Mouse (Mus musculus): ENCODE results near the gene Nptx1.

Gene Nptx1

DNA sequence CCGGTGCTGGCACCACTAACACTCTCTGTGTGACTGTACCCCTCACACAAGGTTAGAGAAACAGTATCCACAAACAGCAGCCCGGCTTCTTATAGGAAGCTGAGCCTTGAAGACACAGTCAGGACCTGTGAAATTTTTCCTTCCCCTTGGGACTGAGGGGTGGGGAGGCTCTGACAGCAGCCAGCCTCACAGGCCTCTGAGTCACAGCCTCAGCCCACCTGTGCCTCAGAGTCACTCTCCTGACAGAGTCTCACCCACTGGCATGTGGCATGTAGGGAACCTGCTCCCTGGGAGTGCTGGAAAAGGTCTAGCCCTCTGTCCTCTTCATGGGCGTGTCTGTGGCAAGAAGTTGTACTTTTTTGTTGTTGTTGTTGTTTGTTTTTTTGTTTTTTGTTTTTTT is 3.9 kb upstream of the Nptx1 start:
- no peak for DNase-seq (ENCODE audit: low spot score in 2 of 2)

DNA sequence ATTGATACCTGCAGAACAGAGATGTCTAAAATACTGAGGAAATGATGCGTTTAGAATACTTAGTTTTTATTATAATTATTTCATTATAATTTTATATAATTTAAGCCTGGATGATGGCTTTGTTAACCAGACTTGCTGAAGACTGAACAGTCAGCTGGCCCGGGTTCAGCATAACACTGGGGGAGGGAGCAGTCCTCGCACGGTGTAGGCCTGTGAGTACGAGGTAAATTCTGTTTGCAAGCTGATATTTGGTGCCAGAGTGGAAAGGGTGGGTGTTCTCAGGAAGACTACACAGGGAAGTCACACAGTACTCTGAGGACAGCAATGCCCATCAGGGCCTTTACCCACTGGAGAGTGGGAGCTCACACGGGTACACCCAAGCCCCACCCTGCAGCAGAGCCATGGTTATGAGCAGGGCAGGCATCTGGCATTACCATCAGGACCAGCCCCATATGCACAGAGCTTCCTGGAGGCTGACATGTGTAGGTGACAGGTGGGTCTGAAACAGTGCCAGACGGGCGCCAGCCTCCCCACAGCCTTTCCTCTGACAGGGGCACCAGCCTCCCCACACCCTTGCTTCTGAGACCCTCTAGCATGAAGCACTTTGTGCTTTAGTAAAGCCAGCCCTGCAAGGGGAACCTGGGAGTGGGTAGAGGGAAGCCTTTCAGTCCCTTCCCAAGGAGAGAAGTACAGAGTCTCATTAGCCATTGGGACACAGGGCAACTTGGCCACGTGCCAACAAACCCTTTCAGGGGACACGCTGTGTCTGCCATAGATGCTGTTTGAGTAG is 3.2 kb upstream of the Nptx1 start:
- DNase-seq (ENCODE audit: low spot score in 2 of 2): peak in 1 of 2 experiments; percentile 45

DNA sequence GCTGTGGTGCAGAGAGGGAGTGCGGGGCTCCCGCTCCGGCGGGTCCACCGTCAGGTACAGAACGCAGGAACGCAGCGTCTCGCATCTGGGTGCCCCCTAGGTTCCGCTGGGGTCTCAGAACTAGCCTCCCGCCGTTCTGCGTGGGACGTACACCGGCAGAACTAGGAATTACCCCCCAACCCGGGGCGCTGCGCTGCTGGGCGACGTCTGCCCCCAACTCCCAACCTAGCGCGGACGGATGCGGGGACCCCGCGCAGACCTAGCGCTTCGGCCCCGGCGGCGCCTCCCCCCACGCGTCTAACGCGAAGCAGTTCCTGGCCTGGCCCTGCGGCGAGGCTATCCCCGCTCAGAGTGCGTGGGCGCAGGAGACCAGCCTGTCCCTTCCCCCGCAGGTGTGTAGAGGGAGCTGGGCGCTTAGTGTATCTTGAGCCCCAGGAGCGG is 1.8 kb upstream of the Nptx1 start:
- no peak for DNase-seq (ENCODE audit: low spot score in 2 of 2)

DNA sequence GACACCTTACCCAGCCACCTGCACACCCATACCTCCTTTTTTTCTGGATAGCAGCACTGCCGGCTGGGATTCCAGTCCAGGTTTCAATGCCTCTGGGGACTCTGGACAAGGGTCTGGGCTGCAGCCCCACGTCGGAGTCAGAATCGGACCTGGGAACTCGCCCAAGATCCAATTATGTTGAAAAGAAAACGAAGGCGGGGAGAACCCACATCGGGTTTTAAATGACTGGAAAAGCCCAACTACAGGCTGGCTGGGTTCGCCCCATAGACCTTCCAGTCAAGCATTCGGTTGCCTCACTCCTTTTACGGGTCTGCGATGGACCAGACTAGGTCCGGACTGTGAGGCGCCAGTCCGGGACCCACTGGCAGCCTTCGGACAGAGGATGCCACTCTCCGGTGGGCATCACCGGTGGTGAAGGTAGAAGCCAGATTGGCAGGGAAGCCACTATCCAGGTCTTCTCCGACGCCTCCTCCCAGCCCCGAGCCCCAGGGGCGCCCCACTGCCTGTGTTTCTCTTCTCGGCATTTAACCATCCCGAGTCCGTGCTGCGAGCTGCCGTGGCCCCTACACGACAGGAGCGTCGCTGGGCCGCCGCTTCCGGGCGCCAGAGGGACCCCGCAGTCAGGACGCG is 1.3 kb upstream of the Nptx1 start:
- no peak for DNase-seq (ENCODE audit: low spot score in 2 of 2)

DNA sequence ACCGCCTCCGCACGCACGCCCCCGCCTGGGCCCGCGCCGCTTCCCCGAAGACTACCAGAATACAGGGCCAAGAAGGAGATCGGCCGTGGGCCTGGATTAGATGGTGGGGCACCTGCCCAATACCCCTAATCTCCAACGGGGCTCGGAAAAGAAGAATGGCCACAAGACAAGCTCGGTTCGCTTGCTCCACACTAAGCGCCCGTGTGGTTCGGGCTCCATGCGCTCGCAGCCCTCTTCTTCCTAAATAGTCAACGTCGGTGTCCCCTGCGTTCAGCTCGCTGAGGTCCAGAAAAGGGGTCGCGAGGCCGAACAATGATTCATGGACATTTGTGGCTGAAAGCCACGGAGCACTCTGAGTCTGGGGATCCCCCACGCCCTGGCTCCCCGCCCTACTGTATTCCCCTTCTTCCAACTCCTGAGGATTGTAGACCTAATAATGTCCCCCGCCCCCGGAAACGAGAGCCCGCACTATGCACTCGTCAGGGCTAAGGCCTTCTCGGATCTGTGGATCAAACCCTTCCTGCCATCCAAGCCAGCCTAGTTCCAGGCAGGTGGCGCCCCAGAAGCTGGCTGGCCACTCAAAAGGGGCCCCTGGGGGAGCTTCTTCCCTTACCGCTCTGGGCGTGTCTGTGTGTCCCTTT is 518 bp upstream of the Nptx1 start:
- no peak for DNase-seq (ENCODE audit: low spot score in 2 of 2)

DNA sequence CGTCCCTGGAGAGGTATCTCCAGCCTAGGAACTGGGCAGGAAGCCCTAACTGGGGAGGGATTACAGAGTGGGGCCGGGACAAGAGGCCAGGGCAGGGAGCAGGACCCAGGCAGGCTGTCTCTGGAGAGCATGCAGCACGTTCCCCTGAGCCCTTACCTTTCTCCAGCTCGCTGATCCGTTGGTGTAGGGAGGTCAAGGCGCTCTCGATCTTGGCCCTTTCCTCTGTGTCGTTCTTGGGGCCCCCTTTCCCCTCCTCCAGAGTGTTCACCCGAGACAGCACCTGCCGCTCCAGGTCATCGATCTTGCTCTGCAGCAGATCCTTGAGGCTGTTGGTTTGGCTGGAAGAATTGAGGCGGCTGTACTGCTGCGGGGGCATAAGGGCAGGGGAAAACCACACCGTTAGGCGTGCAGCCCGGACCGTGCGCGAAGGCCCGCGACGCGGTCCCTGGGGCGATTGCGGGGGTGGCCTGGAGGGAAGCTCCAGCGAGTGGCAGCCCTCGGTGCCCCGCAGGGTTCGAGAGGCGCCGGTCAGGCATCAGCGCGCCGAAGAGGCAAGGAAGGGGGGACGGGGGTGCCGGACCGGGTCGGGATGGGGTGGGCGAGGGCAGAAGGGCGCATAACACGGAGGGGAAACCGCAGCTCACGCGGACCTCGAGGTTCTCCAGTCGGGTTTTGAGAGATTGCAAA is 914 bp downstream of the Nptx1 start:
- no peak for DNase-seq (ENCODE audit: low spot score in 2 of 2)

DNA sequence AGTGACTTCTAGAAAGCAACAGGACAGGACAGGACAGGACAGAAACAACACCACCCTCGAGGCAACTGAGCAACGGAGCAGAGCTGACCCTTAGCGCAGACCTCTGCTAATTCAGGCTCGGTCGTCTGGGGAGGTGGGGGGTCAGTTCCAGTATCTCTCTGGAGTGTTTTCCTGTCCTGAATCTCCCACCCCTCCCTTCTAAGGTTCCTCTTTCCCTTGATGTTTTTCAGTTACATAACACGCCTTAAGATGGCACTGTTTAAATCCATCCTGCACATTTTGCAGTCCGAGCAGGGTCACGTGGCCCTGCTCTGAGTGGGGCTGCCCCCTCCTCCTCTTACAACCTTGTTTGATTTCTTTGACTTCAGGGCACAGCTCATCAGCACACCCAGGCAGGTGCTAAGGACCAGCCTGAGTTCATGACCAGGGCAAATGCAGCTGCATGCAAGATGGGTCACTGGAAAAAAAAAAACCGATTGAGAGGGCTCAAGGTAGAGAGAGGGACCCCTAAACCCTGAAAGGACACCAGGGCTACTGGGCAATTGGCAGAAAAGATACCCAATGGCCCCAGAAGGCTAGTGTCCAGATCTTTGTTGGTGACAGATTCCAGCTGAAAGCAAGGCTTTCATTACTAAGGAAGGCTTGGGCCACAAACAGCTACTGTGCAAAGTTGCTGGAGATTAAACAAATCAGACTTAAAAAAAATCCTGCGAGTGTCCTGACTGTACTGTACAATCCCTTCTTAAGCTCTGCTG is 1.6 kb downstream of the Nptx1 start:
- no peak for DNase-seq (ENCODE audit: low spot score in 2 of 2)

DNA sequence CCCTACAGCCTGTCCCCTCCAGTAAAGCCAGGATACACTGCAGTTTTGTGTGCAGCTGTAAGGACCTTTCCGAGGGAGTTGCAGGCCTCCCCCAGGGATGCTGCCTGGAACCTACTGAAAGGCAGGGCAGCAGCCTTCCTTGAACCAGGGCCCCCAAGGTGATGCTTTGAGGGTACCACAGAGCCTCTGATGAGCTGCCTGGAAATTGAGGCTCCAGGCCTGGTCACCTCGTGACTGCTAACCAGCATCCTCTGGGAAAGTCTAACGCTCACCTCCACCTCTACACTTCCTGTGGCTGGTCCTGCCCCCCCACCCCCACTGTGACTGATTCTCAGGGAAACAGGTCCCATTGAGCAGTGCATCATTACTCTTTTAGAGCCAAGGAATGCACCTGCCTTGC is 2.3 kb downstream of the Nptx1 start:
- no peak for DNase-seq (ENCODE audit: low spot score in 2 of 2)

DNA sequence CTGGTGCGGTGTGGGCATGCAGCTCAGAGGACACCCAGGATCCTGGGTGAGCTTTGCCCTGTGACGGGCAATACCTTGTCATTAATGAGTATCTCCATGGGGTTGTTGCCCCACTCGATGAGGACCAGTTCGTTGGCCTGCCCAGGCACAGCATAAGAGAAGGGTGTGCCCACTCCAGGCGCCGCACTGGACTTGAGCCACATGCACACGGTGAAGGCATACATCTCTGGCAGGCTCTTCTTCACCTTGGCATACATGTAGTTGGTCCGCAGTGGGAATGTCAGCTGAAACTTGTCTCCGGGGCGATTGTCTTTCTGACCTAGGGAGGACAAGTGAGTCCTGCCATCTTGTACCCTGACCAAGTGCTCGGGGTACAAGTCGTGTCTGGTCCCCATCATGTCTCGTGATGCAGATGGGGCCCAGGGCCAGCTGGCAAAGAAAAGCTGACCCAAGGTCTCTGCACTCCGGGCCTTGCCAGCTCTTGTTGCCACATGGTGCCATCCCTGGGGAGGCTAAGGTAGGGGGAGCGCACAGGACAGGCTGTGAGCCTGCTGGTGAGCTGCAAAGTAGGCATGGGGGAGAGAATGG is 2.9 kb downstream of the Nptx1 start:
- no peak for DNase-seq (ENCODE audit: low spot score in 2 of 2)

DNA sequence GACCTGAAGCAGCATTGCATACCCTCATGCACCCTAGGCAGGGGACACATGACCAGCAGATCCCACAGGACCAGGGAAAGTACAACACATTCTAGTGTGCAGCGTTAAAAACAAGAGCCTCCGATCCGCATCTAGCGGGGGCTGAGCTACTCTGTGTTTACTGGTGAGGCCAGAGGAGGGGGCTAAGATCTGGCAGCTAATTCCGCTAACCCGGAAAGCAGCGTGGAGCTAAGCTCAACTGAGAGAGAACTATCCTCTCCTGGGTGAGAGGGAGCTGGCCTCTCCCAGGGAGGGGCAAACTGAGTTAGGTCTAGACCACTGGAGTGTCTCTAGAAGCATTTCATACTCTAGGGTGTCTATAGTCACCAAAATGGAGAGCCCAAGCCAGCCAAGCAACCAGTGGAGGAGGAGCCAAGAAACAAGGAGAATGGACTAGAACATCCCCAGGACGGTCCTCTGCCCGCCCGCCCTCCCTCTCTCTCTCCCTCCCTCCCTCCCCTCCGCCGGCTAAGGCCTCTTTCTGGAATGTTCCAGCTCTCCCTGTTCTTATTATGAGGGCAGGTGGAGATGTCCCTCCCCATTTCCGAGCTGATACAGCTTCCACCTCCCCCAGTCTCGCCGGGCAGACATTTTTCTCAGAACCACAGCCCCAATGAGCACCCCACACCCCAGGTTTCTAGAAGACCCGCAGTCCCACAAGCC is 3.6 kb downstream of the Nptx1 start:
- no peak for DNase-seq (ENCODE audit: low spot score in 2 of 2)

DNA sequence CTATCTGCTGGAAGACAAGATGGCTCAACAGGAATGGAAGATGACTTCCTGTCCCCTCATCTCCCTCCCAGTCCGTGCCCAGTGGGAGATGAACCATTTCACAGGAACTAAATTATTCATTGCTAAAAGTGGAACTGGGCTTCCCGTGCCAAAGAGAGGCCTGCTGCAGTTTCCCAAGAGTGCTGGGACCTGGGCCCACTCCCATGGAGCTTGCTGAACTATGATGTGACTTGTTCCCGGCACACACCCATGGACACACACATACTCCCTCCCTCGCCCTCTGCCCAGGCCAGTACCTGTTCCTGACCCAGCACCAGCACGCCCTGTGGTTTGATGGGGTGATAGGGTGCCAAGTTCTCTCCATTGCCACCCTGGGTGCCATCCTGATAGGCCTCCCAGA is 4.7 kb downstream of the Nptx1 start:
- DNase-seq (ENCODE audit: low spot score in 2 of 2): no peak

DNA sequence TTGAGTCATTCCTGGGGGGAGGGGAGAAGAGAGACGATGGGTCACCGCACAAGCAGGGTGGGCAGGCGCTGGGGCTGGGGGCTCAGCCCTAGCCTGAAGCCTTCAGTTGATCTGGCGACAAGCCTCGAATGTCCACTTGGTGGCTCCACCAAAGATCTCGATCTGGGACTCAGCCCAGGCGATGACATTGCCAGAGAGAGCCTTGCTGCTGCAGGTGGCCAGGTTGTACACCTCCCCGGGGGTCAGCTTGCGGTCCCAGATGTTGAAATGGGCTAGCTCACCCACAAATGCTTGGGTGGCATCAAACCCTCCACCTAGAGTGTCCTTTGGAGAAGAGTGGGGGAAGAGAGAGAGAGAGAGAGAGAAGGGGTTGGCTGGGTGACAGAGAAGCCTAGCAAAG is 5.2 kb downstream of the Nptx1 start:
- DNase-seq (ENCODE audit: low spot score in 2 of 2): no peak

DNA sequence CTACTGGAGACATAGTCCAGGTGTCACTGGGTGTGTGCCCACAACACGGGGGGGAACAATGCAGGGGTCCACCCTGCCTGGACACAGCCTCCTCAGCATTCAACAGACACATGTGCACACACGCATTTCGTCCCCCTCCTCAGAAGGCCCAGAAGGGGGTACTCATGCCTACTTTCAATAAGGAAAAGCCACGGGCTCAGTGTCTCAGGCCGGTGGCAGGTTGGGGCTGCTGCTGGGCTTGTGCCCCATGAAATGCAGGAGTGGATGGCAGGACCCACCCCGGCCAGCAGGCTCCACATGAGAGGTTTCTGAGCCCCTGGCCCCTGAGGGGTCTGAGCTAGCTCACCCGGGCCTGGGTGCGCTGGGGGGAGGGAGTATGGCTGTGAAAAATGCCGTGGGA is 6.5 kb downstream of the Nptx1 start:
- DNase-seq (ENCODE audit: low spot score in 2 of 2): no peak

DNA sequence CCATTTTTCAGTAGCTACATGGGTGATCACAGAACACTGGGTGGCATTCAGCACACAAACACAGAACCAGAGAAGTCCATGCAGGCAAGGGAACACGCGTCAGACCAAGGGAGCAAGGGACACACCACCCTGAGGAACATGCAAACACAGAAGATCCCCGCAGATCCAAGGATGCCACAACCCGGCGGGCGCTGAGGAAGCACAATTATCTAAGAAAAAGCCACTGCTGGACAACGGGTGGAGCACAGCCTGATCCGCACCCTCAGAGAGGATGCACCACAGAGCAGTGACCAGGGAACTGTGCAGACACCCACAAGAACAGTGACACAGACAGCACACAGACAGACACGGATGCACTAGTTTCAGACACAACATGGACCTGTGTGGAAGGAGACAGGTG is 7.0 kb downstream of the Nptx1 start:
- DNase-seq (ENCODE audit: low spot score in 2 of 2): no peak

DNA sequence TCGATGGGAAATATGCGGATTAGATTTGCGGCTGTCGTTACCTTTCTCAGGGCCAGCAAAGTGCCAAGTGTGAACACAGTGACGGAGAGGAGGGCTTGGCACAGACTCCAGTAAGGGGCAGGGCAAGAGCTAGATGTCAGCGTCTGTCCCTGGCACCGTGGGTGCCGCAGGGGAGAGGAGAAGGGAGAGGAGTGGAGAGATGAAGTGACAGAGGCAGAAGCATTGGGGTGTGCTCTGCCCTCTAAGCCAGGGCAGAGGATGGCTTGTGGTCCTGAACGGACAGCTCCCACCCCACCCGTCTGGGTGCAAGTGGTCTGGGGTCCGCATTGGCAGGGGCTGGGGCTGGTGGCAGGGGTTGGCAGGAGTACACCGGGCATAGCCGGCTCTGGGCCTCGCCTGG is 7.6 kb downstream of the Nptx1 start:
- no peak for DNase-seq (ENCODE audit: low spot score in 2 of 2)

DNA sequence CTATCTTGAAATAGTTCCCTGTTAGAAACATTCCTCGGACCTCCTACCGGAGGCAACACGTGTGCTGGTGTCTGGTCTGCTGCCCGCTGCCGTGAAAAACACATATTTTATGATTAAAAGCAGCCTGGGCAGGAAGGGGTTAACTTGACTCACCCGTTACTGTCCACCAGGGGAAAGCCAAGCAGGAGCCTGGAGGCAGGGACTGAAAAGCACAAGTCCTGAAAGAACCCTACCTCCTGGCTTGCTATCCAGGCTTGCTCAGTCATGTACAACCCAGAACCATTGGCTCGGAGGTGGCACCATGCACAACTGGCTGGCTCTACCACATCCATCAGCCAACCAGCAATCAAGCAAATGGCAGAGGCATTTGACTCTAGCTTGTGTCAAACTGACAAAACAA is 13.8 kb downstream of the Nptx1 start:
- DNase-seq (ENCODE audit: low spot score in 2 of 2): no peak

DNA sequence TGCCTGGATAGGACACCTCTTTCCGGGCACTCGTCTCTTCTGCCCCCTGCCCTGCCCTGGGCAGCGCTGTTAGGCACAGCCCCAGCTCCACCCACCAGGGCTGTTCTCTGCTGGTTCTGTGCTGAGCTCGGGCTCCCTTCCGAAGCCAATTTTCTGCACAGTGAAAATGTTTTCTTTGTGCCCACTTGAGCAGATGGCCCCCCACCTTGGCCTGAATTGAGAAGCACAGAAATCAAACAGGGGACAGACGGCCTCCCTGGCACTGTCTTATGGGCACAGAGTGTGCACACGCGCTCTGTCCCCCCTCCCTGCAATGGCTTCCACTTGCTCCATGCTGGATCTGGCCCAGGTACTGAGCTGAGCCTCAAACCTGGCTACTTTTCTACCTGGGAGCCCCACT is 15.1 kb downstream of the Nptx1 start:
- DNase-seq (ENCODE audit: low spot score in 2 of 2): peak in 1 of 2 experiments; percentile 58

DNA sequence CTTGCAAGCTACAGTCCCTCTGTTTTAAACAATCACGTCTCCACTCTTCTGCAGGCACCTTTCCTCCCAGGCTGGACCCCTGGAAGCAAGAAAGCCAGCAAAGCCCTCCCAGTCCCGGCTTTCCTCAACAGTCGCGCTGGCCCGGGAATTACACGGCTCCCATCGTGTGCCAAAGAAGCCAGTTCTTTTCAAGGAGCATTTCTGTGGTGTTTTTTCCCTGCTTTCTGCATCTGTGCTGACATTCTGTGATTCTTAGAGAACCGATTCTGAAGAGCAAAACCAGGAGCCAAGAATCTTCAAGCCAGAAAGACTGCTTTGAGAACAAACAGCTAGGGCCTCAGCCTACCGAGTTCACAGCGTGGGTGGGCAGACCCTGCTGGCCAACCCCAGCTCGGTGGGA is 18.6 kb downstream of the Nptx1 start:
- no peak for DNase-seq (ENCODE audit: low spot score in 2 of 2)

DNA sequence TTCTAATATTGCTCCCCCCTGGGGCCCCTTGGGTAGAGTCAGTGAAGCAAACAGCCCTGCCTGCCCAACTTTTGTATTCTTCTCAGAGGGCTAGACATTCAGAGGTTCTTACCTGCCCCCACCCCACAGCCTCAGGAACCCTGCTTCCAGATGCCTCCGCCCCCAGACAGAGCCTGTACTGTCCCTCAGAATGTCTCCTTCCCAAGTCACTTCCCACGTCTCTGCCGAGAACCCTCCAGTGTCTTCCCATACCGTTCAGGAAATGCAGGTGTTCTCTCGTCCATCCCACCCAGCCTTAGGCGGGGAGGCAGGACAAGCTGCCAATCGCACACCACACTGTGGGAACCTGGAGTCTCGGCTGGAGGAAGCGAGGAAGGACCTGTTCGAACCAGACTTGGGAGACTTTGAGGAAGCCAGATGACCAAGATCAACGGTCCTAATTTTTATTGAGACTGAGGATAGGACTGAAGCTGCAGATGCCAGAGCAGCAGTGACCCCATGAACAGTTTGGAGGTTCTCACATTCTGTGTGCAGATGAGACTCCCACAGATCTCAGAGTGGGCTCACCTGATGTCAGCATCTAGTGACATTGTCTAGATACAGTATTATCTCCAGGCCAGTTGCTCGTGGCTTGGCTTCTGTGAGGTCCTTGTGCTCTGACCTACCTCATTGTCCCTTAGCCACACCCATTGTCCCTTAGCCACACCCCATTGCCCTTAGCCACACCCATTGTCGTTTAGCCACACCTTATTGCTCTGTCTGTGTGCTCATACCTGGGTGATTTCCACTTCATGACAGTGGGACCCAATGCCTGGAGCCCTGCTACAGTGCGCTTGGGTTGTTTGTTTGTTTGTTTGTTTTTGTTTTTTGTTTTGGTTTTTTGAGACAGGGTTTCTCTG is 21.2 kb downstream of the Nptx1 start:
- DNase-seq (ENCODE audit: low spot score in 2 of 2): no peak

DNA sequence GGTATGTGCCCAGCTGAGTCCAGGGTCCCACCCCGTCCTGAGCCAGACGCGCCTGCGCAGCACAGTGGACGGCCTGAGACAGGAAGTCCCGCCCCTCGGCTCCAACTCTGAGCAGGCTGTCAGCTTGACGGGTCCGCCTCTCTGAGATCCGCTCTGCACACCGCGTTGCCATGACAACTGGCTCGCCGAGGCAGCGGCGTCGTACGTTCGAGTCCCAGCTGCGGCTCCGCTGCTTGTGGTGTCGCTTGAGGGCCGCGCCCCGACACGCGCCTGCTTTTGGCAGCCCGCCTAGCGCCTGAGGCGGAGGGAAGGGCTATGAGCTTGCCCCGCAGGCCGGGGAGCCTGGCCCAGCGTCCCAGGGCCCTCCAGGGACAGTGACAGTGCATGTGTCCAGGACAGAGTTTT is 23.0 kb downstream of the Nptx1 start:
- peak in 1 of 2 experiments; percentile 83 for DNase-seq (ENCODE audit: low spot score in 2 of 2)
